Mouse (Mus musculus): ENCODE data around the gene Fgfr2. TPM values are rescaled to one million over a fixed set of nuclear protein-coding genes. Genes with fewer than 3 reads are reported as not detected.

Fgfr2 gene
- polyA plus RNA-seq, 1 experiment from 2014 or later, result 99.3 TPM

- no peak for DNase-seq (ENCODE audit: low spot score)
- H3K36me3 ChIP-seq, result no peaks in the 10 kb centered on the region
- 87% methylated on average over 7 of the region's 7 CpGs for WGBS
Measured at GRCm38 (mm10) chr7:131314493-131314892, 1808.7 kb downstream of the Fgfr2 start.

DNA sequence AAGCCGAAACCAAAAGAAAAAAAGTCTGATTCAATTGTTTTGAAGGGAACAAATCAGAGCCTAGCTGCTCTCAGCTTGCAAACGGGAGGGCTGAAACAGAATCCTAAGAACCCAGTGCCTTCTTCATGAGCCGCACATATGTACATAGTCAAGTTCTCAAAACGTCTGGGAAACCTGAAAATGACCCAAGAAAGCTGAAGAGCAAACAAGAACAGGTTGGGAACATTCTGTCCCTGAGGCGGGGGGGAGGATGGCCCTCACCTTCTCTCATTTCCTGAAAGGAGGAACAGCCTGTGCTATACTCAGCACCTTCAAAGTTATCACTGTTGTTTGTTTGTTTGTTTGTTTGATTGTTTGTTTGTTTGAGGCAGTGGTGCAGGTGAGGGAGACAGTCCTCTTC lies 1816.4 kb downstream of the Fgfr2 start:
- no peaks in the 10 kb centered on the region for H3K27me3 ChIP-seq (ENCODE audit: low read depth, poor library complexity, severe bottlenecking)
- no peak overlapping the region for H3K4me3 ChIP-seq
- H3K4me1 ChIP-seq, result no peaks in the 10 kb centered on the region
- H3K36me3 ChIP-seq, result no peaks in the 10 kb centered on the region
- WGBS, result 80% methylated on average over 5 of the region's 5 CpGs
- no peak overlapping the region for H3K27ac ChIP-seq (replicated peaks)
- no peaks in the 10 kb centered on the region for H3K9me3 ChIP-seq (replicated peaks)
- no peak for DNase-seq (ENCODE audit: low spot score)

More at GRCm38 (mm10) chr7:131314493-131314892, 1808.7 kb downstream of the Fgfr2 start:
- Histone ChIP-seq H3K4me3 (no peak overlapping the region), H3K9me3 (replicated peaks) (no peaks in the 10 kb centered on the region), H3K27me3 (ENCODE audit: low read depth, poor library complexity, severe bottlenecking) (no peaks in the 10 kb centered on the region), H3K4me1 (no peaks in the 10 kb centered on the region), H3K27ac (replicated peaks) (no peak overlapping the region)

DNA sequence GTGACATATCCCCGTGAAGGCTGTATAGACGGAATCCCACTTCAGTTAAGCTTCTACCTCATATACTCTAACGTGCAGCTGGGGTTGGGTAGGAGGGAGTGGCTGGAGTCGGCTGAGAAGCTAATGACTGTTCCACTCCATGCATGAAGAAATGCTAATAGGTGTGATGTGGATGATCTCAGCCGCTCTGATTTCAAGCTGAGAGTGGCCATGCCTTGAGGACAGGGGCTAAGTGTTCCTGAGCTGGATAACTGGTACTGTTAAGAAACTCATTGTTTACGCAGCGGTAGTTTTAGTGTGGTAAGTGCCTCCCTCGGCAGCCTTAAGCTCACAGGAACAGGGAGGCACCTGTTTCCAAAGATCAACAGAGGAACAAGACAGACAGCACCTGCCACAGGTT lies 1819.8 kb downstream of the Fgfr2 start:
- Histone ChIP-seq H3K4me3 (no peak overlapping the region), H3K36me3 (no peaks in the 10 kb centered on the region), H3K27me3 (ENCODE audit: low read depth, poor library complexity, severe bottlenecking) (no peaks in the 10 kb centered on the region), H3K4me1 (no peaks in the 10 kb centered on the region), H3K9me3 (replicated peaks) (no peaks in the 10 kb centered on the region), H3K27ac (replicated peaks) (no peak overlapping the region)
- DNase-seq (ENCODE audit: low spot score), result no peak
- 82% methylated on average over 8 of the region's 8 CpGs for WGBS

DNA sequence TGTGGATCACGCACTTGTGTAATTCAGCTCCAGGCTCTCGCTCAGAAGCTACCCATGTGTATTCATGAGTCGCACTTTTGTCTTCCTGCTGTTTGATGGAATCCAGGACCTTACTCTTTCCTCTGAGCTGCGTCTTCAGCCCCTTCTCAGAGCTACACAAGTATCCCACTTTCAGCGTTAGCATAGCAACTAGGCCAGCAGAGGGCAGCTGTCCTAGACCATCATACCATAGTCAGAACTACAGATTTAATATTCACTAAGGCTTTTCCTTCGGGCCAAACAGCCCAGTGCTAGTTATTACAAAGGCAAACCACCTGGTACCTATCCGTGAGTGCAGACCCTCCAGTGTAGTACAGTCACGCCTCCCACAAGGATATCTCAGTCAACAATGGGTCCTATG lies 1826.0 kb downstream of the Fgfr2 start:
- H3K36me3 ChIP-seq, result no peaks in the 10 kb centered on the region
- H3K27me3 ChIP-seq (ENCODE audit: low read depth, poor library complexity, severe bottlenecking), result no peaks in the 10 kb centered on the region
- DNase-seq (ENCODE audit: low spot score), result no peak
- H3K4me1 ChIP-seq, result no peaks in the 10 kb centered on the region
- H3K27ac ChIP-seq (replicated peaks), result no peak overlapping the region
- WGBS, result 76% methylated on average over 8 of the region's 8 CpGs
- H3K4me3 ChIP-seq, result no peak overlapping the region
- no peaks in the 10 kb centered on the region for H3K9me3 ChIP-seq (replicated peaks)

- WGBS, result 81% methylated on average over 4 of the region's 4 CpGs
- no peaks in the 10 kb centered on the region for H3K27me3 ChIP-seq (ENCODE audit: low read depth, poor library complexity, severe bottlenecking)
- no peak overlapping the region for H3K4me3 ChIP-seq
- H3K36me3 ChIP-seq, result no peaks in the 10 kb centered on the region
- no peaks in the 10 kb centered on the region for H3K9me3 ChIP-seq (replicated peaks)
- no peak overlapping the region for H3K27ac ChIP-seq (replicated peaks)
- no peak for DNase-seq (ENCODE audit: low spot score)
- no peaks in the 10 kb centered on the region for H3K4me1 ChIP-seq
Measured at GRCm38 (mm10) chr7:131265851-131266250, 1857.3 kb downstream of the Fgfr2 start.

DNA sequence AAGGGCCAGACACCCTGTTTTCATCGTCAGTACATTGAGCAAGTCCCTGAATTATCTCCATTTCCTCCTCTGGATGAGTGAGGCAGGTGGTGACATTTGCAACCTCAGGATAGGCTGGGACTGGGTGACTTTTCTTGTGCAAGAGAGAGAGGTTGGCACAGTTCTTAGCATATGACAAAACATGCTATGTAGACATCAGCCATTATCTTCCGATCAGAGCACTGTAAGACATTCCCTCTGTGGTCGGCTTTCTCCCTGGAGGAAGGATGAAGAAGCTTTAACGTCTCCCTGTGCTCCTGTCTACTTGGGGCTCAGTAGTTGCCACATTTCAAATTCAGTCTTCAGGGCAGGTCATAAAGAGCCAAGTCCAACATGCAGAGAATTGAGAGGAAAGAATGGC lies 1858.9 kb downstream of the Fgfr2 start:
- no peak for DNase-seq (ENCODE audit: low spot score)
- H3K36me3 ChIP-seq, result no peaks in the 10 kb centered on the region
- H3K9me3 ChIP-seq (replicated peaks), result no peaks in the 10 kb centered on the region
- no peak overlapping the region for H3K4me3 ChIP-seq
- WGBS, result 93% methylated on average over 4 of the region's 4 CpGs
- no peaks in the 10 kb centered on the region for H3K27me3 ChIP-seq (ENCODE audit: low read depth, poor library complexity, severe bottlenecking)
- H3K27ac ChIP-seq (replicated peaks), result no peak overlapping the region
- H3K4me1 ChIP-seq, result no peaks in the 10 kb centered on the region

- no peaks in the 10 kb centered on the region for H3K9me3 ChIP-seq (replicated peaks)
- 73% methylated on average over 6 of the region's 6 CpGs for WGBS
- DNase-seq (ENCODE audit: low spot score), result no peak
- no peaks in the 10 kb centered on the region for H3K36me3 ChIP-seq
- no peak overlapping the region for H3K27ac ChIP-seq (replicated peaks)
- no peaks in the 10 kb centered on the region for H3K4me1 ChIP-seq
- H3K4me3 ChIP-seq, result no peak overlapping the region
- no peaks in the 10 kb centered on the region for H3K27me3 ChIP-seq (ENCODE audit: low read depth, poor library complexity, severe bottlenecking)
Measured at GRCm38 (mm10) chr7:131260946-131261345, 1862.2 kb downstream of the Fgfr2 start.

DNA sequence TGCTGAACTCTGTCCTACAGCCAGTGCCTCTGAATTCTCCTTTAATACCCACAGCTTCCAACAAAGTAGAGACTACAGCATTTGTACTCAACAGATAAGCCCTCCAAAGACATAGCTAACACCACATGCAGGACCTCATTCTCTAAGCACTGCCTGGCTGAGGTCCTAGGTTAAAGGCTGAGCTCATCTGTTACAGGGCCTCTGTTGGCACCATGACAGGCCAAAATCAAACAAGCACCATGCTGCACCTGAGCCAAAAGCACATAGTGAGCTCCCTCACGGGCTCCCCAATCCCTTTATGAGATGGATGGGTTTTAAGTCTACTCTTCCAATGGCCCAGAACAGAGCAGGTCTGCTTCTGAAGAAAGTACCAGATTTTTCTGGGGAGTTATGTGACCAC lies 1865.8 kb downstream of the Fgfr2 start:
- no peak for DNase-seq (ENCODE audit: low spot score)
- no peaks in the 10 kb centered on the region for H3K27me3 ChIP-seq (ENCODE audit: low read depth, poor library complexity, severe bottlenecking)

GRCm38 (mm10) chr7:131256841-131257240 lies 1866.3 kb downstream of the Fgfr2 start:
- Histone ChIP-seq H3K4me1 (no peaks in the 10 kb centered on the region; the same call in 1 of the 2 replicates), H3K9me3 (replicated peaks) (no peaks in the 10 kb centered on the region), H3K36me3 (no peaks in the 10 kb centered on the region), H3K4me3 (no peak overlapping the region), H3K27ac (replicated peaks) (no peak overlapping the region), H3K27me3 (ENCODE audit: low read depth, poor library complexity, severe bottlenecking) (no peaks in the 10 kb centered on the region)
- 89% methylated on average over 5 of the region's 5 CpGs for WGBS
- no peak for DNase-seq (ENCODE audit: low spot score)

More for the DNA sequence above, 1865.8 kb downstream of the Fgfr2 start:
- Histone ChIP-seq H3K27ac (replicated peaks) (no peak overlapping the region), H3K9me3 (replicated peaks) (no peaks in the 10 kb centered on the region), H3K36me3 (no peaks in the 10 kb centered on the region), H3K4me1 (no peaks in the 10 kb centered on the region; the same call in 1 of the 2 replicates), H3K4me3 (no peak overlapping the region)
- 83% methylated on average over 1 of the region's 1 CpGs for WGBS

- 33% methylated on average over 1 of the region's 1 CpGs for WGBS
- DNase-seq (ENCODE audit: low spot score), result no peak
- no peak overlapping the region for H3K27ac ChIP-seq (replicated peaks)
- no peaks in the 10 kb centered on the region for H3K4me1 ChIP-seq
- no peaks in the 10 kb centered on the region for H3K9me3 ChIP-seq (replicated peaks)
- H3K4me3 ChIP-seq, result no peak overlapping the region
- H3K36me3 ChIP-seq, result no peaks in the 10 kb centered on the region
- H3K27me3 ChIP-seq (ENCODE audit: low read depth, poor library complexity, severe bottlenecking), result no peaks in the 10 kb centered on the region
Measured at GRCm38 (mm10) chr7:131244993-131245392, 1878.2 kb downstream of the Fgfr2 start.

DNA sequence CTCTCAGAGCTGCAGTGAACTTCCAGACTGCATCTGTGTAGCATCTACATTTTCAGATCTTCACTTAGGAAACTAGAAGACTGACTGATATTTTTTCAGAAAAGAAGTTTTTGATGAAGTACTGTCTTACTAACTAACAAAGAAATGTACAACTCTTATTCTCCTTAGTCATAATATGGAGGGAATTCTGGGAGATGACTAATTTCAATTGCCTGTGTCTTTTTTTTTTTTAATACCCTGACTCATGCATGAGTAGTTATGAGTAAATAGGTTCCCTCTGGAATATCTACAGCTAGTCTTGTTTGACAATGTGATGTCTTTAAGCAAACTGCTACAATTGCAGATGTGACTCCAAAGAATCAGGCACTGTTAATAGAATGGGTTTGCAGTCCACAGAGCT lies 1887.1 kb downstream of the Fgfr2 start:
- peaks cover 7% of the 10 kb centered on the region; the same call in 1 of the 2 replicates for H3K4me1 ChIP-seq
- no peak for DNase-seq (ENCODE audit: low spot score)
- no peaks in the 10 kb centered on the region for H3K9me3 ChIP-seq (replicated peaks)
- no peaks in the 10 kb centered on the region for H3K36me3 ChIP-seq
- H3K27ac ChIP-seq (replicated peaks), result no peak overlapping the region
- H3K27me3 ChIP-seq (ENCODE audit: low read depth, poor library complexity, severe bottlenecking), result no peaks in the 10 kb centered on the region
- H3K4me3 ChIP-seq, result no peak overlapping the region

GRCm38 (mm10) chr7:131223086-131223485 lies 1900.1 kb downstream of the Fgfr2 start:
- DNase-seq (ENCODE audit: low spot score), result no peak
- H3K9me3 ChIP-seq (replicated peaks), result no peaks in the 10 kb centered on the region
- no peaks in the 10 kb centered on the region for H3K27me3 ChIP-seq (ENCODE audit: low read depth, poor library complexity, severe bottlenecking)
- no peak overlapping the region for H3K27ac ChIP-seq (replicated peaks)
- H3K4me3 ChIP-seq, result no peak overlapping the region
- H3K36me3 ChIP-seq, result no peaks in the 10 kb centered on the region
- WGBS, result 79% methylated on average over 5 of the region's 5 CpGs
- H3K4me1 ChIP-seq, result no peaks in the 10 kb centered on the region

DNA sequence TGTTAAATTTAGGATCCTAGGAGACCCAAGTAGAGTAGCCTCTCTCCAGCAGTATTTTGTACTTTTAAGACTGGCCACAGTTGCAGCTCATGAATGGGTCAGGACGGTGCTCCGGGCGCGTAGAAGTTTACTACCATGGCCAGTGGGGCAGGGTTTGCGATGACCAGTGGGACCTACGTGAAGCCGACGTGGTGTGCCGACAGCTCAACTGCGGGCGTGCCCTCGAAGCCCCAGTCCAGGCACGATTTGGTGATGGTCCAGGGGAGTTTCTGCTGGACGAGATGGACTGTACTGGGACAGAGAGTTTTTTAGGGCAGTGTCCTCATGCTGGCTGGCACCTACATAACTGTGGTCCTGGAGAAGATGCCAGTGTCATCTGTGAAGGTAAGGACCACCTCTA lies 1935.2 kb downstream of the Fgfr2 start:
- Histone ChIP-seq H3K4me3 (no peak overlapping the region), H3K27me3 (ENCODE audit: low read depth, poor library complexity, severe bottlenecking) (no peaks in the 10 kb centered on the region), H3K27ac (replicated peaks) (no peak overlapping the region), H3K4me1 (no peaks in the 10 kb centered on the region), H3K9me3 (replicated peaks) (no peaks in the 10 kb centered on the region), H3K36me3 (no peaks in the 10 kb centered on the region)
- DNase-seq (ENCODE audit: low spot score), result no peak
- 97% methylated on average over 14 of the region's 14 CpGs for WGBS

- no peak for DNase-seq (ENCODE audit: low spot score)
- Histone ChIP-seq H3K4me1 (no peaks in the 10 kb centered on the region), H3K27ac (replicated peaks) (no peak overlapping the region), H3K9me3 (replicated peaks) (no peaks in the 10 kb centered on the region), H3K27me3 (ENCODE audit: low read depth, poor library complexity, severe bottlenecking) (no peaks in the 10 kb centered on the region), H3K36me3 (no peaks in the 10 kb centered on the region), H3K4me3 (no peak overlapping the region)
- WGBS, result 85% methylated on average over 8 of the region's 8 CpGs
Measured at GRCm38 (mm10) chr7:131187047-131187446, 1936.1 kb downstream of the Fgfr2 start.
